Mouse (Mus musculus) small intestine, adult 2 months (tissue): ENCODE measurements around the gene Adamts9.

Experiments used
- CTCF ChIP-seq: fragments of 200-500 bp; IDR thresholded peaks from 2 replicates; pipeline ENCODE4 v1.5.1; 2012; ENCODE audit warnings: low read depth, mild to moderate bottlenecking, control low read depth, inconsistent platforms, low read length, moderate library complexity, mixed read lengths; ENCODE audit not compliant: insufficient replicate concordance, insufficient read length; ENCODE audit errors: extremely low read depth
- POLR2A ChIP-seq: fragments of 200-500 bp; IDR thresholded peaks from 2 replicates; pipeline ENCODE4 v1.6.1; 2012; ENCODE audit warnings: low read depth, mild to moderate bottlenecking, control low read depth, inconsistent platforms, low read length, moderate library complexity

DNA sequence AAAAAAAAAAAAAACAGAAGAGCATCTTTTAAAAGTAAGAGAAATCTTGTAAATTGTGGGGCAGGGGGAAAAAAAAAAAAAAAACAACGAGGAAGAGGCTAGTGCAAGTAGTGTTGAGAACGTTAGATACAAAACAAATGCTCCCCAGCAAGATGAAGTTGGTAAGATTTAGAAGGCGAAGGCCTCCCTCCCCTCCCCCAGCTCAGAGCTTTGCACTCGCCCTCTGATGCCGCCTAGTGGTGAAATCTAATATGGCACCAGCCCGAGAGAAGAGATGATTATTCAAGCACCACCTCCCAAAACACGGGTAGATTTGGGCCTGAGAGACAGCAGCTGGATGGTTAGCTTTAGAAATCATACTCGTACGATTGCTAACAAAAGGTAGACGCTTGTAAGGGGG lies 215.2 kb downstream of the Adamts9 start:
- TF ChIP-seq POLR2A (no peak), CTCF (peak; percentile 83; the same call in 1 of the 2 replicates)
